Mouse (Mus musculus) common myeloid progenitor, adult 5-6 weeks (primary cell): ENCODE data around the gene Etv6. TPM values are rescaled to one million over a fixed set of nuclear protein-coding genes. Genes with fewer than 3 reads are reported as not detected.

Experiments used
- ATAC-seq: replicated peaks from 2 replicates; pipeline ENCODE4 v1.8.0; 2016; ENCODE audit warnings: low read depth, mild to moderate bottlenecking, moderate TSS enrichment, inconsistent platforms; ENCODE audit not compliant: poor library complexity, severe bottlenecking
- total RNA-seq: library from RNA; stranded (forward); fragments of 200-1000, 187-1606 nt; gene quantifications from 2 replicates; pipeline ENCODE4 v1.2.3, GENCODE M21; 2017

Etv6 gene
- total RNA-seq, 1 experiment from 2014 or later: 129 TPM

DNA sequence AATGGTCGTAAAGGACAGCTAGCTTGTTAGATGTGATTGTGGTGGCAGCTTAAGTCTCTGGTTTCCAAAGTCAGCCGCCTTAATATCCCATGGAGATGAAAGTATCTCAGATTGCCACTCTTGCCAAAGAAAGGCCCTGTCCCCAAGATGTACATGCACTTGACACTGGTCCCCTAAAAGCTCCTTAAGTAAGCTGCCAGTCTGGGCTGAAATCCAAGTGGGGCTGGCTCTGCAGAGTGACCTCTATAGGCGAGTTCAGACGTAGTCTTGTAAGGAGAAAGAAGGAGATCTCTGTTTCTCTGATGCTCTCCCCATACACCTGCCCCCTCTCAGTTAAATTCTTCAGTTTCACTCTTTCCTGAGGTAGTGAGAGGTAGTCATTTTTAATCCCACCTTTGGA, 200.8 kb downstream of the Etv6 start:
- ATAC-seq: no peak

DNA sequence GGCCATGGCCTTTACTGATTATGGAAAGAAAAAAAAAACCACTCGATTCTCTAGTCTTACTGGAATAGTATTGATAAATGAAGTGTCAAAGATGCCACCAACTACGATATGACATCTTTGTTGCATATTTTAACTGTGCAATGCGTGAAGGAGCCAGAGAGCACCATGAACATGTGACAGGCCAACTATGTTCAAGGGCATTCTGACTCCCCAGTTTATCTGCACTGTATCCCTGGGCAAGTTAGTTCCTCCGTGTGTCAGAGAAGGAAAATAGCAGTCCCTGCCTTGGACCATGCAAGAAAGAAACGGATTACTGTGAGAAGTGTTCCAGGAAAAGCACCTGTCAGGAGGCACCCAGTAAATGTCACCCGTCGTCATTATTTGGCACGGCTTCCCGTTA, 203.0 kb downstream of the Etv6 start:
- no peak for ATAC-seq

DNA sequence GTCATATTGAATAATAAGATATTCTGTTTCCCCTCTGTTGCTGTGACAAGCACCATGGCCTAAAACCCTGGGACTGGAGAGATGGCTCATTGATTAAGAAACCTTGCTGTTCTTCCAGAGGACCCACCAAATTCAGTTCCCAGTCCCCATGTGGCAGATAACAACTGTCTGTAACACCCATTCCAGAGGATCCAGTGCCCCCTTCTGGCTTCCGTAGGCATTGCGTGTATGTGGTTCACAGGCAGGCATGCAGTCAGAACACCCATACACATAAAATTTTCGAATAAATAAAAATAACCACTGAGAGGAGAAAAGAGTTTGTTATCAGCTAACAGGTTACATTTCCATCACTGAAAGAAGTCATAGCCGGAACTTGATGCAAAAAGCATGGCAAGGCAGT, 205.5 kb downstream of the Etv6 start:
- ATAC-seq: no peak

DNA sequence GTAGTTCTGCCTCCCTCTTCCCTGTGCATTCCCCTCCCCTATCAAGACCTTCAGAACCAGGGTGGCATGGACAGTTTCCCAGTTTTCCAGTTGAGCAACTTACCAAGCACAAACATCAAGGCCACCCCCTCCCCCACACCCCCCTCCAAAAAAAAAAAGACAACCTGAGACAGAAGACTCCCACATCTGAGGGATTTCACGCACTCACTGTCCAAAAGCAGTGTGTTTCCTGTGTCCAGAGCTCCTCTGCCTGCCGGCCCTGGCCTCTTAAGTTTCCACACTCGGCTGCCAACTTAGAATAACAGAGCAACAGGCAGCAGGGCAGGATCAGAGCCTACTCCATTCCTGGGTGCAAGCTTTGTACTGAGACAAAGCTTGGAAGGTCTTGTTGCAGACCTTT, 207.6 kb downstream of the Etv6 start:
- 0 out of 2 replicates have a peak, but pooled peaks have one; percentile 1 for ATAC-seq

DNA sequence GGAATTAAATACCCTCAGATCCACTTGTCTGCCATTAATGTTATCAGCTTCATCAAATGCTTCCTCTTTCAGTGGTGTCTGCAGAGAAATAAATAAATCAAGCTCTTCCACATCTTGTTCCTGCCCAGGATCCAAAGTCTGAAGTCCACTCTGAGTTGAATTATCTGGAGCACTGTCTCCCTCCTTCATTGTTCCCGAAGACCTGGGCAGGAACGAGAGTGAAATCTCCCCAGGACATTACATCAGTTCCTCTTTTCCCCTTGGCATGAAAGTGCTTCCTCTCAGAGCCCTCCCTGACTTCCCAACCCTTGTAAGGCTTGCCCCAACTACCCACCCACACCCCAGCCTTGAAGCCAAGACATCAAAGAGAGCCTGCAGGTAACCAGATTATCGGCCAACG, 208.0 kb downstream of the Etv6 start:
- peak; percentile 52 for ATAC-seq

DNA sequence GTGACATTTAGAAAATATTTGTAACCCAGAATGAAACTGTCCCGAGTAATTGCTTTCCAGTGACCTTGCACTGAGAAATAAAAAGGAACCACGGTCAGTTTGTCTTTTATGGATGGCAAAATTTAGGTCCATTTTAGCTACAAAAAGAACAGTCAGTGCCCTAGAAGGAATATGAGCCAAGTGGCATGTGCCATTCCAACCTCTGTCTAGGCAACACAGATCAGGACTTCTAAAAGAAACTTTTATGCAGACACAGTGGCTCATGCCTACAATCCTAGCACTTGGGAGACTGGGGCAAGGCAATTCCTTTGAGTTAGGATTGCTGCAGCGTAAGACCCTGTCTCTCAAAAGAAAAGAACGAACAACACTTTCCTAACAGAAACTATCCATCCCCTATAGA, 208.6 kb downstream of the Etv6 start:
- no peak for ATAC-seq

DNA sequence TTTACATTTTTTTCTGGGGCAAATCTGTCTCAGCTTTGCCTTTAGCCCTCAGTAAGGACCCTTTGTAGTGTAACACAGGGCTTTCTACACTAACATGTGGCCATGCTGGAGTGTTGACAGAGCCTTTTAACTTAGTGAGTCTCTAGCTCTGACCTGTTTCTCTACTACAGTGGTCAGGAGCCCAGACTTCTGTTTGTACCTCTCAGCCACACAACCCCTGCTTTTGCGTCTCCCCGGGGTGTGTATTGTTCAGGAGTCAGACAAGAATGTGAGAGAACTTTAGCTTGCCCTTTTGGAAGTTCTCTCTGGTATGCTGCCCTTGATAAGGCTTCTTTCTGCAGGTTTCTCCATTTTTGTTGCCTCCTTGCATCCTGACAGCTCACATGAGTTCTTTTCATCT, 210.6 kb downstream of the Etv6 start:
- no peak for ATAC-seq

DNA sequence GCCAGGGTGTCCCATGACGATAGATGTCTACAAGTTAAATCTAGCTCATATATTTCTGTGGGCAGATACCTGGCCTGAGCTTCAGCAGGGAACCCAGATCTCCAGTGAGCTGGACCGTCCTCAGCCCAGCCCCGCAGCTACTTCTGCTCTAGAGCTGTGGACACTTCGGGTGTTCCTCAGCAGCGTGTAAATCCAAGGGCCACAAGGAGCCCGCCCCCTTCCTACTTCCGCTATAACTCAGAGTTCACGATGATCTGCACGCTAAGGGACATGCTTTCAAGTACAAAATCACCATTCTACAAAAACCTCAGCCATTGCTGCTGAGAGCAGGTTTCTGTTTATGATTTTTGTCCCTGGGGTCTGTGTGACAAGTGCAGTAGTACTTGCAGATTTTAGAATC, 211.8 kb downstream of the Etv6 start:
- peak; percentile 75 for ATAC-seq

DNA sequence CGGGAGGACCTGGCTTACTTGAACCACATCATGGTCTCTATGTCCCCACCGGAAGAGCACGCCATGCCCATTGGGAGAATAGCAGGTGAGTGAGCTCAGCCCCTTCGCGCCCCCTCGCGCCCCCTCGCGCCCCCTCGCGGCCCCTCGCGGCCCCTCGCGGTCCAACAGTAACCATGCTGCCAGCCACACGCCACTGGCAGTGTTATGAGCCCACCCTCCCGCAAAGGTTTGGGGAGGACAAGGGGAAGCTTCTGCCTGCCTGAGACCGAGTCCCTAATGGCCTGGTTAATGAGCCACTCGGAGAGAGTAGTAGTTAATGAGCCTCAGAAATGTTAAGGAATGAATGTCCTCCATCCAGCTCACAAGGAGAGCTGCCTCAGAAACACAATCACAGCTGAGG, 213.2 kb downstream of the Etv6 start:
- ATAC-seq: no peak

DNA sequence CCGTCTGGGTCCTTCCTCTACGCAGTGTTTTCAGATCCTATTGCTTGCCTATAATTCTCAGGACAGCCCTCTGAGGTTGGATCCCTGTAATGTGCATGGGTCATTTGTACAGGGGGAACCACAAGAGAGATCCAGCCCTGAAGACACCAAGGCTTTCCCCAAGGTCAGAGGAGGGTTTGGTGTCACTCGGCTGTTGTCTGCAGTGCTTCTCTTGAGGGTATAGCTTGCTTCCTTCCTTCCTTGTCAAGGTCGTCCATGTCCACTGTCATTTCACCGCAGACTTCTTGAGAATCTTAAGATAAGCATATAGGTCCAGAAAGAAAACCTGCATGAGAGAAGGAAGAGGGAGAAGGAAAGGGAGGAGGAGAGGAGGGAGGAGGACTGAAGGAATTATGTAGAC, 215.3 kb downstream of the Etv6 start:
- ATAC-seq: no peak

DNA sequence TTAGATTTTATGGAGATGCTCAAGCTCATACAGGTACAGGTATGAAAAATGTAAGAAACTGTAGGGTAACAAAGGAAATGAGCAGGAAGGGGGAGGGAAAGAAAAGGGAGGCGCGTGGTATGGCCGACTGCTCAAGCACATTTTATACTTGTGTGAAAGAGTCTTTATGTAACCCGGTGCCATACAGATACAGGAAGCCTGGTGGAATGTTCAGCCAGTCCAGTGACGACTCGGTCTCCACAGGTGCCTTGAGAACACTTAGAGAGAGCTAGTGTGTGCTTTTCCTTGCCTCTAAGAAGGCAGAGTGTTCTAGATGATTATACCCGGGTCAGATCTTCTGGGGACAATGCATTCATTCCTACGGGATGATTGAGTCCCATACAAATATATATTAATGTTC, 215.9 kb downstream of the Etv6 start:
- ATAC-seq: no peak

DNA sequence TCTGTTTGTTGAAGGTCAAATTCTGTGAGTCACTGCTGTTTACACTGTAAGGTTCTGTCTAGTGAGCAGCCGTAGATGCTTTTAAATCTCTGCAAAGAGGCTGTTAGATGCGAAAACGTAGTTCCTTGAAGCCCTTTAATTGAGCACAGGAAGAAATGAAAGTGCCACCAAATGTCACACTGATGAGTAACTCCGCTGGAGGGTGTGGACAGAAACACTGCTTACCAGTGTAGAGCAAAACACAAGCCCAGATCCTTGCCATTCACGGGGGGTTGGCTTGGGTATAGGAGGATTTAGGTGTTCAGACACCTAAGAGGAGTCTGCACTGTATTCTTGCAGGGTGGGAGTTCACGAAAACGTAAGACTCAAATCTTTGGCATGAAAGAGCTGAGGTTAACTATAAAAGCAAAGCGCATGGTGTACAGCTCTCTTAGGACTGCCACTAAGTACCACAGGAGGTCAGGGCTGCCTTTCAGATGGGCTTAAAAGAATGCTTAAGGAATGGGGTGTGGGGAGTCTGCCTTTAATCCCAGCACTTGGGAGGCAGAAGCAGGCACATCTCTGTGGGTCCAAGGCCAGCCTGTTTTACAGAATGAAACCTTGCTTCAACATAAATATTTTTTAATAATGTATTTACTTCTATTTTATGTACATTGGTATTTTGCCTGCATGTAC, 216.7 kb downstream of the Etv6 start:
- ATAC-seq: no peak

DNA sequence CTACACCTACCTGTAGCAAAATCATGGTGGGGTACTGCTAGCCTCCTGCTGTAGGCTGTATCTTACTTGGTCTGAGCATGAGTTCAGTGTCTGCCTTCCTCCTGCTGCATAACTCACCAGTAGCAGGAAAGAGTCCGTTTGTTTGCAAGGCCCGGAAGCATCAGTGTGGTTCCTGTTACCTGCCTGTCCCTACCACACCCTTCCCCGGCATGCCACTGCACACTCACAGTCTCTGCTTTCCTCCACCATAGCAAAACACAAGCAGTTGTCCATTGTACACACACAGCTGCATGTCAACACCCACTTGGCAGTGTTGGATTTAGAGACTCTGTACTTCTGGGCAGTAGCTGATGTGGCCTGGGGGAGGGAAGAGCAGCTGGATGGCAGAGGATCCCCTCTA, 220.9 kb downstream of the Etv6 start:
- ATAC-seq: no peak

DNA sequence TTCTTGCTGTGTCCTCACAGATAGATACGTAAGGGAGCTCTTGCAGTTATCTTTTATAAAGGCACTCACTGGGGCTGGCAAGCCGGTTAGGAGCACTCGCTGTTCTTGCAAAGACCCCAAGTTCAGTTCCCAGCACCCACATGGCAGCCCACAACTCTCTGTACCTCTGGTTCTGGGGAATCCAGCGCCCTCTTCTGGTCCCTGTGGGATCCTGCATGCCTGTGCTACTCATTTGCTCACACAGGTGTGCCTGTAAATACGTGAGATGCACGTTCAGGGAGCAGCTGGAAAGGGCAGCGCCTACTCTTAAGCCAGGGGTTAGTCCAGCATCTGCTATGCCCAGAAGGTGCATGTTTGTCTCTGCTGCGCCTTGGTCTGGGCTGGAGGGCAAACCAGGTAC, 224.4 kb downstream of the Etv6 start:
- ATAC-seq: no peak

DNA sequence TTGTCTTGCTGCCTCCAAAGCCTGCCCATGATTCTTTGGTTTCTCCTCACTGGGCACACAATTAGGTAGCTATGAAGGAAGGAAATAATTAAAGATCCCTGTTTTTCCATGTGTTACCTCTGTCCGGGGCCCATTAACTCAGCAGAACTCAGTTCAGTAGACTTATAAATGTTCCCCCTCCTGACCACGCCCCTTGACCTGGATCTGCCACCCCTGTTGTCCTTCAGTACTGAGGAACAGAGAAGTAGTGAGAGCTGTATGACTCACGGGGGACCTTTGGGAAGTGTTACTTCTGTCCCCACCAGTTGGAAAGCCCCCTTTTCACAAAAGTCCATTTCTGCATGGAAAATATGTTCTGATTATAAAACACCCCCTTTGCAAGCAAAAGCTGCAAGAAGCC, 226.4 kb downstream of the Etv6 start:
- ATAC-seq: peak; percentile 40

DNA sequence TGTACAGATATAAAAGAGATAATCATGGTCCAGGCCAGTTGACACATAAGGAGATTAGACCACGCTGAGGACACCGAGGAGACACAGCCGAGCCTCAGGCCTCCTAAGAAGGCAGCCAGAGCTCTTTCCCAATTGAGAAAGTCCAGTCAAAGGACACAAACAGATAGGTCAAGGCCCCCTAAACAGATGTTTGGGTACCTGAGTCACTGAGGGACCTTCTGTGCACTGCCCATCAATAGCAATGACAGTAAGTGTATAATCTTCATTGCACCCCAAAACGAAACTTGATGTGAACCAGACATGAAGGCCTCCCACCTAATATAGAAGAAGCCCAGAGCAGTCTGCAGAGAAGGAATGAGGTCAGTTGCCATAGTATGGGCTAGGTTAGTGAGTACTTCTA, 226.9 kb downstream of the Etv6 start:
- ATAC-seq: no peak

DNA sequence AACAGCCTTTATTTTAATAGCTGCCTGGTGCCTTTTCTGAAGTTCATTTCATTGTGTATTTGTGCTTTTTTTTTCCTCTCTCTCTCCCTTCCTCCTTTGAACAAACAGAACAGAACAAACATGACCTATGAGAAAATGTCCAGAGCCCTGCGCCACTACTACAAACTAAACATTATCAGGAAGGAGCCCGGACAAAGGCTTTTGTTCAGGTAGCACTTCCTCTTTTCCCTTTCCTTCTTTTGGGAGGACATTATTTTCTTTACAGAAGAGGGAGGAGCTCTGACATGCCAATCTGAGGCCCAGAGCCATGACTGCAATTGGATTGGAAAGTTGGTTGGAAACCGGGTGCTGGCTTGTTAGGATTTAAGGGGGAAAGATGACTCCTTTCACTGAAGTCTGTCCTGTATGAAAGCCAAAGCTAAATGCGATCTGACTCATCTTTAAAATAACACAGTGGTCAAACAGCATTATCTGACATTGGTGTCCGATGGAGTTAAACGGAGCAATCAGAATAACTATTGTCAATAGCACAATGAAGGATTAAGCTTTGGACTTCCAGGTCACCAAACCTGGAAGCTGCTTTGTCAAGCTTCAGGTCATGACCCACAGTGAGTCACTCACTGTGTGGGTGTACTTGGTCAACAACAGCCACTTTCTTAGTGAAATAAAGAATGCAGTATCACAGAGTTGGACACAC, 227.6 kb downstream of the Etv6 start:
- no peak for ATAC-seq

DNA sequence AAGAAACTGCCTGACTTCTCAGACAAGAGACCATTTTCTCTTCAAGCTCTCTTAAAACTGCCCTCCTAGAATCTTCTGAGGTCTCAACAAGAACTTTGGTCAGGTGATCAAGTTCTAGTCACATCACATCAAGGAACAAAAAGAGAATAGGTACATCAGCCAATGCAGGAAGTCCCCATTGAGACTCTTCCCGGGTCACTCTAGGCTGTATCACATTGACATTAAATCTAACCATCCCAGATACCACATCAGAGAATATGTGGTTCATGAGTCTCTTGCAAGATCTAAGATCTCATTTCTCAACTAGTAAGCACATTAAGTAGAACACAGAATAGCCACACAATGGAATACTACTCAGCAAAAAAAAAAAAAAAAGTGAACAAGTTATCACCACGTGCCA, 238.4 kb downstream of the Etv6 start:
- no peak for ATAC-seq

DNA sequence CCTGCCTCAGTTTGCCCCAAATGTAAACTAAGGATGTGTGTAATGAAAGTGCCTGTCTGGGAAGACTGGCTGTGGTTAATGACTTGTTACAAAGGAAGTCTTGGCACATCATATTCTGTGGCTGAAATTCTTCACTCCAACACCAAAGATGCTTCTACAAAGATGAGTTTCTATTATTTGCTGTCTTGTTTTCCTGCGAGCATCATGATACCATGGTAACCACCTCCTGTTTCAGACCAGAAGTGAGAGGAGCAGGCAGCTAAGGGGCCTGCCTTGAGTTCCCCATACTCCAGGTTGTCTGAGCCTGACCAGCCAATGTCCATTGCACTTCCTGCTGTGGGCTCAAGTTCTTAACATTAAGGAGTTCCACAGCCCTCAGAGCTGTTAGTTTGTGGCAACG, 241.5 kb downstream of the Etv6 start:
- ATAC-seq: peak; percentile 77

DNA sequence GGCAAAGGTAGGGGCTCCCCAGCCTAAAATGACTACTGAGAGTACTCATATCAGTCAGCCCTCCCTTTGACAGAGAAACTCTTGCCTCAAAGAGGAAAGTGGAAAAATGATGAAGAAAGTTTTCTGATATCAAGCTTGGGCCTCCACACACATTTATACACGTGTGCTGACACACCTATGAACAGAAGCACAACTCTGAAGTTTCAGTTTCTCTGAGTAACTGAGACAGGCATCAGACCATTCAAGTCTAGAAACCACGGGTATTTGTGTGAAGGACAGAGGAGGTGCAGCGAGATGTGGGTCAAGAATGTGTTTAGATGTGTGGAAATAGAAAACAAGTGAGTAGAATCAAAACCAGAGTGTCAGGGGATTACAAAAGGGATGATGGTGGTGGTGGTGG, 246.6 kb downstream of the Etv6 start:
- ATAC-seq: no peak

DNA sequence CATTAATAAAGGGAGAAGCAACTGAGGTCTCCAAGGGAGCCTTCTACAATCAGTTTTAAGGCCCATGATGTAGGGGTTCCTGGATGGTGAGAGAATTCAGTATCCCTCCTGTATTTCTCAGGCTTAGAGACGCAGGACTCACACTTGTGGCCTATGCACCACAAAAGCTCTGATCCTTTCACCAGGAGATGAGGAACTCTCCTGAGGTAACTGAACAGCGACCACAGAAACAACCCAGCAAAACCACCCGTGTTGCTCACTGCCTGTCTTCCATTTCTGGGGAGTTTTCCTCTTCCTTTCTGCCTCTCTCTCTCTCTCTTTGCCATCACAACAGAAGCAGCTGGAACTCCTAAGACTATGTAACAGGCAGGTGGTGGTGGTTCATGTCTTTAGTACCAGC, 256.3 kb downstream of the Etv6 start:
- peak; percentile 81 for ATAC-seq

DNA sequence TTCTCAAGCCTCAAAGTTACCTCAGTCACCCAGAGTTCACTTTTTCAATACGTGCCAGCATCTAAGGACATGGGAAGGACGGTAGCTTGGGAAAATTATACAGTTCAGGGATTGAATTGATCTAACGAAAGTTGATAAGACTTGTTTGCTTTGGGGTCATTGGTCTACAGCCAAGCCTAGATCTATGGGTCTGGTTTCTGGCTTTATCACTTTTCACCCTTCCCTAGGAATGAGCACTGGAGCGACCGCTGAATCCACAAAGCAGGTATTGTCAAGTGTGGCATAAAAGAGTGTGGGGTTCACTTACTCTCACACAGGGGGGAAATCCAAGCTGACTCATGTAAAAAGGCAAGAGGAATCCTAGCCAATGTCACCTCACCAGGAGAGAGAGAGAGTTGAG, 256.9 kb downstream of the Etv6 start:
- no peak for ATAC-seq
